Mouse (Mus musculus) liver, embryonic 14.5 days (tissue): Measurements from ENCODE around the gene Cnmd. TPM values are rescaled to one million over a fixed set of nuclear protein-coding genes. Genes with fewer than 3 reads are reported as not detected.

Experiments used
- ATAC-seq: fragments of 200-750 bp; cut with Nextera tagmentation; 2 replicates; pipeline ENCODE4 v1.8.0; 2017; ENCODE audit warnings: moderate number of reproducible peaks, mild to moderate bottlenecking, moderate library complexity; ENCODE audit not compliant: insufficient read depth
- DNase-seq, 3 experiments: peaks; one replicate each; pipeline ENCODE4 v3.0.0-alpha.2; 2012 to 2013; ENCODE audit warnings: low read depth in 3 of 3, low spot score in 3 of 3
- H3K27ac ChIP-seq: fragments of 300-500 bp; sonication (generic); 2 replicates; pipeline ENCODE4 v1.5.1; 2014; ENCODE audit warnings: moderate library complexity, mild to moderate bottlenecking, control low read depth, inconsistent platforms
- H3K27me3 ChIP-seq: fragments of 300-500 bp; sonication (generic); 2 replicates; pipeline ENCODE4 v1.6.1; 2014; ENCODE audit warnings: mild to moderate bottlenecking, low read length, moderate library complexity; ENCODE audit not compliant: control insufficient read depth, insufficient read depth
- H3K36me3 ChIP-seq: fragments of 300-500 bp; sonication (generic); replicated peaks from 2 replicates; pipeline ENCODE4 v1.6.1; 2014; ENCODE audit warnings: low read depth; ENCODE audit not compliant: control insufficient read depth, insufficient read depth
- H3K4me1 ChIP-seq, 2 experiments: fragments of 200-500 bp in 1 of 2; fragments of 300-500 bp in 1 of 2; sonication (generic) in 1 of 2; replicated peaks; 2 replicates each; pipeline ENCODE4 v1.6.1; 2012 to 2014; ENCODE audit warnings: antibody characterized with exemption in 1 of 2, inconsistent platforms in 1 of 2, low read length in 1 of 2; ENCODE audit not compliant: control insufficient read depth in 2 of 2, insufficient read depth in 2 of 2
- H3K4me2 ChIP-seq: fragments of 300-500 bp; sonication (generic); 2 replicates; pipeline ENCODE4 v1.6.1; 2014; ENCODE audit warnings: low read depth, mild to moderate bottlenecking, control low read depth, moderate library complexity
- H3K4me3 ChIP-seq, 2 experiments: fragments of 200-500 bp in 1 of 2; fragments of 300-500 bp in 1 of 2; sonication (generic) in 1 of 2; 2 replicates each; pipeline ENCODE4 v1.5.1; 2012 to 2014; ENCODE audit warnings: low read depth in 2 of 2, low read length in 2 of 2, mild to moderate bottlenecking in 2 of 2, control low read depth in 1 of 2, inconsistent platforms in 1 of 2, moderate library complexity in 1 of 2; ENCODE audit not compliant: insufficient read depth in 1 of 2
- H3K9ac ChIP-seq: fragments of 300-500 bp; sonication (generic); replicated peaks from 2 replicates; pipeline ENCODE4 v1.6.1; 2014; ENCODE audit warnings: mild to moderate bottlenecking, control low read depth, moderate library complexity
- H3K9me3 ChIP-seq: fragments of 300-500 bp; sonication (generic); 2 replicates; pipeline ENCODE4 v1.6.1; 2016; ENCODE audit warnings: low read length, mixed read lengths; ENCODE audit not compliant: control insufficient read depth
- CTCF ChIP-seq: IDR thresholded peaks from 2 replicates; pipeline ENCODE4 v1.5.1; 2016; ENCODE audit warnings: antibody characterized with exemption, low read depth, control low read depth
- EP300 ChIP-seq: IDR thresholded peaks from 2 replicates; pipeline ENCODE4 v1.6.1; 2016; ENCODE audit warnings: antibody characterized with exemption, low read depth
- WGBS: fragments of 180-500 bp; shearing (Covaris S2); extraction: QIAGEN DNeasy Blood & Tissue Kit; methylation state at CpG from one replicate; pipeline ENCODE4 v1.1.7; 2014; ENCODE audit not compliant: insufficient replicate concordance; 5-methylcytosine and 5-hydroxymethylcytosine counted together
- polyA plus RNA-seq, 2 experiments: library from polyadenylated mRNA; depleted of rRNA in 1 of 2; stranded (reverse) in 1 of 2; unstranded in 1 of 2; fragments of >200 nt; fragmentation: Nextera tagmentation in 1 of 2; extraction: Ambion mirVana in 1 of 2; gene quantifications; 2 replicates each; pipeline versions ENCODE4 v1.2.1 to v1.2.3; 2012 to 2014

Cnmd gene
- polyA plus RNA-seq, 2 experiments, result 0.06 TPM; not detected in 1

- Histone ChIP-seq H3K4me2 (no peak overlapping the region), H3K4me3 (no peak overlapping the region), H3K36me3 (no peaks in the 10 kb centered on the region), H3K27me3 (no peaks in the 10 kb centered on the region), H3K9me3 (no peaks in the 10 kb centered on the region), H3K27ac (no peak overlapping the region), H3K9ac (no peak overlapping the region), H3K4me1 (no peaks in the 10 kb centered on the region)
- WGBS, result 42% methylated on average over 5 of the region's 5 CpGs
- TF ChIP-seq EP300, result no peak
- TF ChIP-seq CTCF, result no peak
- DNase-seq (no peak), ATAC-seq (no peak)
Measured at GRCm38 (mm10) chr14:79660467-79660866, 1.5 kb downstream of the Cnmd start.

GRCm38 (mm10) chr14:79658748-79659508 lies 3.0 kb downstream of the Cnmd start:
- Histone ChIP-seq H3K4me3 (no peak overlapping the region), H3K27me3 (no peaks in the 10 kb centered on the region), H3K4me1 (no peaks in the 10 kb centered on the region), H3K9me3 (no peaks in the 10 kb centered on the region), H3K4me2 (no peak overlapping the region), H3K36me3 (no peaks in the 10 kb centered on the region), H3K27ac (no peak overlapping the region), H3K9ac (no peak overlapping the region)
- no peak for TF ChIP-seq CTCF
- ATAC-seq, result no peak
- 63% methylated on average over 6 of the region's 6 CpGs for WGBS
- DNase-seq, result no peak

GRCm38 (mm10) chr14:79658286-79658685 lies 3.7 kb downstream of the Cnmd start:
- Histone ChIP-seq H3K4me2 (no peak overlapping the region), H3K9me3 (no peaks in the 10 kb centered on the region), H3K4me3 (no peak overlapping the region), H3K4me1 (no peaks in the 10 kb centered on the region), H3K27ac (no peak overlapping the region), H3K27me3 (no peaks in the 10 kb centered on the region), H3K9ac (no peak overlapping the region), H3K36me3 (no peaks in the 10 kb centered on the region)
- ATAC-seq (no peak), DNase-seq (no peak)
- TF ChIP-seq CTCF (no peak), EP300 (no peak)
- WGBS, result 74% methylated on average over 5 of the region's 5 CpGs

GRCm38 (mm10) chr14:79652654-79653053 lies 9.3 kb downstream of the Cnmd start:
- H3K4me3 ChIP-seq, result no peak overlapping the region
- WGBS, result 38% methylated on average over 4 of the region's 4 CpGs
- ATAC-seq (no peak), DNase-seq (no peak)
- H3K4me2 ChIP-seq, result no peak overlapping the region
- no peaks in the 10 kb centered on the region for H3K4me1 ChIP-seq
- TF ChIP-seq CTCF (no peak), EP300 (no peak)
- H3K9me3 ChIP-seq, result no peaks in the 10 kb centered on the region
- H3K9ac ChIP-seq, result no peak overlapping the region
- no peaks in the 10 kb centered on the region for H3K36me3 ChIP-seq
- no peak overlapping the region for H3K27ac ChIP-seq
- H3K27me3 ChIP-seq, result no peaks in the 10 kb centered on the region

- TF ChIP-seq EP300, result no peak
- no peak for TF ChIP-seq CTCF
- 45% methylated on average over 3 of the region's 3 CpGs for WGBS
- no peaks in the 10 kb centered on the region for H3K36me3 ChIP-seq
- DNase-seq, result no peak
- H3K4me3 ChIP-seq, result no peak overlapping the region
- H3K9ac ChIP-seq, result no peak overlapping the region
- no peak for ATAC-seq
- no peaks in the 10 kb centered on the region for H3K27me3 ChIP-seq
- H3K9me3 ChIP-seq, result no peaks in the 10 kb centered on the region
- no peak overlapping the region for H3K4me2 ChIP-seq
- H3K4me1 ChIP-seq, result no peaks in the 10 kb centered on the region
- no peak overlapping the region for H3K27ac ChIP-seq
Measured at GRCm38 (mm10) chr14:79649680-79650079, 12.3 kb downstream of the Cnmd start.
